Mouse (Mus musculus): Measurements from ENCODE around the gene Mef2b.

DNA sequence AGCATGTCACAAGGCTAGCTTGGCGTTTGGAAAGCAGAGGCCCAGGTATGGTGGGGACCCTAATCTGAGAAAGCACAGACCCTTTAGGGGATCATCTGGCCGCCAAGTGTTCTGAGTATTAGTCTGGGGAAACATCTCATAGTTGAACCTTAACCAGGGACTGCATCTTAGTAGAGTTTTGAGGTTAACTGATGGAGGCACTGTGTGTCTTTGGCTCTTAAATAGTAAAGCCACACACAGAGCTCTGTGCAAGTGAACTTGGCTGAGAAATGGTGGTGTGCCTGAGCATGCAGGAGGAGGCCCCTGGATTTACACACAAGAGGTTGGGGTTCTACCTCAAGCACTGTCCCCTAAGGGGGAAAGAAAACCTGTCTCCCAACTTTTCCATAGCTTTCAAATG, 38.7 kb downstream of the Mef2b start:
- no peak for TF ChIP-seq CTCF (IDR thresholded peaks at IDR 0.05; ENCODE audit: control insufficient read depth, insufficient read depth, insufficient read length)
- no peak for TF ChIP-seq MAX (IDR thresholded peaks at IDR 0.05)

Measured in C2C12 (cell line).